Mouse (Mus musculus) cortical plate, adult 2 months (tissue): ENCODE measurements around the gene Gucy2f.

Experiments
- CTCF ChIP-seq: fragments of 200-500 bp; IDR thresholded peaks from 2 replicates; pipeline ENCODE4 v1.5.1; 2011; ENCODE audit warnings: mild to moderate bottlenecking, control low read depth, low read length; ENCODE audit not compliant: insufficient read depth; ENCODE audit errors: extremely low read depth
- POLR2A ChIP-seq: fragments of 200-500 bp; IDR thresholded peaks from 2 replicates; pipeline ENCODE4 v1.6.1; 2011; ENCODE audit warnings: mild to moderate bottlenecking, low read length, control low read depth; ENCODE audit not compliant: insufficient read depth; ENCODE audit errors: extremely low read depth

DNA sequence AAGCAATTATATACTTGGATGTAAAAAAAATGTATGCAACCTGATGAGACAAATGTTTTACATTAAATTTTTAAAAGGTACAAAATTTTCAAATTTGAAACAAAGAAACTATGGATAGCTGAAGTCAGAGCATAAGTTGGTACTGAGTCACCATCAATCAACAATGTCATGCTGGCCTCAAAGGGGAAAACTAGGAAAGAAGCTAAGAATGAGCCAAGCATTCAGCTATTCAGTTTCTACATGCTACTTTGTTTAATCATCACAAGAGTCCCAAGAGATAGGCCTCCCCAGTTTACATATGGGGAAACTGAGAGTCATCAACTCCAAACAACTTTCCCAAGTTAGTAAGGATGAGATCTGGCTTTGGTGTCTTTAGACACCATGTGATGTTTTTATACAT is 19.8 kb downstream of the Gucy2f start:
- TF ChIP-seq POLR2A (no peak), CTCF (no peak)
